25 mouse cellular contexts compared by ENCODE assay signal in the genomic region with DNA sequence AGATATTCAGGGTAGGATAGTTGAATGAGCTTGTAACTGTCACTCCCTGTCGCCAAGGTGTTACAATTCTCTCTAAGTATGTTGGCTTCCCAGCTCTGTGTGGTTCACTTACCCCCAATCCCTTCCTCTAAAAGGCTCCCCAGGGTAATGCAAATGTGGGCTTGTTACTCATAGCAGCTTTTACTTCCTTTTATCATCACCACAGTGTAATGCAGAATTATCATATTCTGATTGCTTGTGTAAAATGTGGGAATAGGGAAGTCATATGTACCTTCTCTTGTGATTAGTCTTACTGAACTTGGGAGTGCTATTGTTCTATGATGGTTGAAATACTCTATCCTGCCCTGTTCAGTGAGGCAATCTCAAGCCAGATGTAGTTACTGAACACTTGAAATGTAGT.
DNase-seq lines count a peak whose midpoint lies in the region; ATAC-seq and TF ChIP-seq lines count a peak whose summit lies in the region.
"Had no signal": no experiment of that assay in that cellular context is flagged by ENCODE, and none has a peak within 500 bp of the region (broad histone marks: within the 10 kb centered on the region; RNA-seq: fewer than 3 reads in every experiment).

No protein-coding gene starts in this region.

- H3K27ac ChIP-seq in MEL (ENCODE audit: control insufficient read depth, low read depth, low read length): no peak overlapping the region
- no peak overlapping the region for H3K27ac ChIP-seq in forebrain, embryonic 12.5 days
- H3K27ac ChIP-seq: embryonic facial prominence, embryonic 15.5 days; forebrain, embryonic 10.5 days; heart, embryonic 13.5 days; hindbrain, embryonic 12.5 days had no signal

- TF ChIP-seq RAD21 in MEL (IDR thresholded peaks at IDR 0.05; ENCODE audit: low read depth, low read length): no peak

- no peak overlapping the region for H3K4me2 ChIP-seq in forebrain, embryonic 12.5 days
- H3K4me2 ChIP-seq: embryonic facial prominence, embryonic 15.5 days; heart, embryonic 13.5 days; hindbrain, embryonic 12.5 days had no signal

- intact Hi-C loops in gastrocnemius, postnatal 14 days (cut with DNase I; ENCODE audit: low total_unique reads): no loop called here
- intact Hi-C loops in heart, postnatal 14 days (cut with DNase I): no loop called here

- DNase-seq in 416B (ENCODE audit: low read depth) (peak; percentile 31), MEL (ENCODE audit: low read depth, low spot score) (peak; percentile 42)
- no peak for DNase-seq in gastrocnemius, postnatal 14 days
- no peak for DNase-seq in heart, postnatal 14 days
- DNase-seq: adrenal gland, postnatal 14 days; cerebellum, adult 18-20 months; cerebellum, postnatal 10 days; embryo, embryonic 11 days; gastrocnemius, postnatal 25 days; heart, adult 11 months; heart, postnatal 4 days had no signal

- ATAC-seq in granulocyte monocyte progenitor cell, adult 5-6 weeks (replicated peaks; ENCODE audit: poor library complexity, severe bottlenecking): peak; percentile 85
- peak; percentile 26; the same call in 1 of the 2 replicates for ATAC-seq in neutrophil, adult 5-6 weeks (ENCODE audit: extremely low read depth, insufficient number of reproducible peaks, low FRiP score, poor library complexity, severe bottlenecking)
- ATAC-seq in forebrain, embryonic 12.5 days (ENCODE audit: low FRiP score): no peak
- ATAC-seq: activated CD4-positive, CD25-positive, alpha-beta regulatory T cell, adult 4 months; forebrain, embryonic 16.5 days; hindbrain, embryonic 16.5 days; inflammation-experienced regulatory T-cells, adult 6 months; Patski had no signal

- peak in 1 of 2 experiments; percentile 33; a peak in 2 of 4 replicates for TF ChIP-seq EP300 in MEL (IDR thresholded peaks at IDR 0.05; ENCODE audit: low read depth in 1 of 2, low read length in 2 of 2)

- H3K9me3 ChIP-seq in MEL (replicated peaks; ENCODE audit: insufficient read depth, low read length): no peaks in the 10 kb centered on the region
- no peaks in the 10 kb centered on the region for H3K9me3 ChIP-seq in forebrain, embryonic 12.5 days
- H3K9me3 ChIP-seq: embryonic facial prominence, embryonic 15.5 days; forebrain, embryonic 10.5 days; G1E; heart, embryonic 13.5 days; hindbrain, embryonic 12.5 days had no signal

- H3K79me2 ChIP-seq in MEL (ENCODE audit: control insufficient read depth, insufficient read depth, low read length, poor library complexity): no peaks in the 10 kb centered on the region

- no peak overlapping the region for H3K9ac ChIP-seq in MEL (ENCODE audit: control insufficient read depth, low read depth, low read length, poor library complexity, severe bottlenecking)
- no peak overlapping the region for H3K9ac ChIP-seq in forebrain, embryonic 12.5 days
- H3K9ac ChIP-seq: embryonic facial prominence, embryonic 15.5 days; heart, embryonic 13.5 days; hindbrain, embryonic 12.5 days had no signal

- no peaks in the 10 kb centered on the region for H3K36me3 ChIP-seq in MEL (ENCODE audit: control insufficient read depth in 1 of 2, insufficient read depth in 2 of 2, low read length in 2 of 2)
- no peaks in the 10 kb centered on the region for H3K36me3 ChIP-seq in forebrain, embryonic 12.5 days (replicated peaks)
- H3K36me3 ChIP-seq: embryonic facial prominence, embryonic 15.5 days; forebrain, embryonic 10.5 days; G1E; heart, embryonic 13.5 days; hindbrain, embryonic 12.5 days had no signal

- no peak overlapping the region for H3K4me3 ChIP-seq in MEL (ENCODE audit: control insufficient read depth in 1 of 2, insufficient read depth in 1 of 2, low read depth in 2 of 2, low read length in 2 of 2)
- no peak overlapping the region for H3K4me3 ChIP-seq in forebrain, embryonic 12.5 days (replicated peaks)
- H3K4me3 ChIP-seq: embryonic facial prominence, embryonic 15.5 days; erythroblast, embryonic 14.5 days; forebrain, embryonic 10.5 days; heart, embryonic 13.5 days; hindbrain, embryonic 12.5 days had no signal

- no peaks in the 10 kb centered on the region; a peak in 2 of 4 replicates for H3K27me3 ChIP-seq in MEL (ENCODE audit: control insufficient read depth in 1 of 2, insufficient read depth in 2 of 2, low read length in 2 of 2)
- no peaks in the 10 kb centered on the region for H3K27me3 ChIP-seq in forebrain, embryonic 12.5 days
- H3K27me3 ChIP-seq: embryonic facial prominence, embryonic 15.5 days; heart, embryonic 13.5 days; hindbrain, embryonic 12.5 days had no signal

- H3K4me1 ChIP-seq in MEL (ENCODE audit: control insufficient read depth in 1 of 2, insufficient read depth in 2 of 2, low read length in 2 of 2): no peaks in the 10 kb centered on the region
- no peaks in the 10 kb centered on the region for H3K4me1 ChIP-seq in forebrain, embryonic 12.5 days
- H3K4me1 ChIP-seq: embryonic facial prominence, embryonic 15.5 days; forebrain, embryonic 10.5 days; heart, embryonic 13.5 days; hindbrain, embryonic 12.5 days had no signal

- 77% methylated on average over 1 of the region's 1 CpGs for whole genome bisulfite sequencing in forebrain, embryonic 12.5 days

- no peak for TF ChIP-seq POLR2A in MEL (IDR thresholded peaks at IDR 0.05; ENCODE audit: control insufficient read depth in 1 of 2, insufficient read depth in 1 of 2, low read depth in 1 of 2, low read length in 2 of 2, poor library complexity in 1 of 2)

- TF ChIP-seq CTCF in MEL (IDR thresholded peaks at IDR 0.05 in 2 of 3, conservative IDR thresholded peaks at IDR 0.05 in 1 of 3; ENCODE audit: control insufficient read depth in 1 of 3, insufficient read depth in 1 of 3, low read depth in 2 of 3, low read length in 3 of 3, poor library complexity in 1 of 3, severe bottlenecking in 1 of 3): no peak

TF ChIP-seq in MEL, 35 proteins besides CTCF, POLR2A, EP300 and RAD21:
- TF ChIP-seq GATA1 (IDR thresholded peaks at IDR 0.05; ENCODE audit: low read depth, low read length) (peak; percentile 41; the same call in 1 of the 2 replicates), CHD1 (IDR thresholded peaks at IDR 0.05; ENCODE audit: low read depth, low read length) (no peak), GABPA (IDR thresholded peaks at IDR 0.05; ENCODE audit: low read depth, low read length) (no peak)

Comparison
In these comparisons a context has a peak if more than half of its experiments do, and no peak if none do; other contexts are left out.
1. DNase-seq: peak in 416B (single experiment) and MEL (single experiment); none in gastrocnemius, postnatal 14 days (single experiment) and heart, postnatal 14 days (0 of 2).